Mouse (Mus musculus) right cerebral cortex, postnatal 10 days (tissue): ENCODE data around the gene Baiap2.

ENCODE experiments used
- DNase-seq, 2 experiments: peaks; one replicate each; pipeline ENCODE4 v3.0.0; 2021; ENCODE audit warnings: low spot score in 2 of 2

Gene Baiap2

DNA sequence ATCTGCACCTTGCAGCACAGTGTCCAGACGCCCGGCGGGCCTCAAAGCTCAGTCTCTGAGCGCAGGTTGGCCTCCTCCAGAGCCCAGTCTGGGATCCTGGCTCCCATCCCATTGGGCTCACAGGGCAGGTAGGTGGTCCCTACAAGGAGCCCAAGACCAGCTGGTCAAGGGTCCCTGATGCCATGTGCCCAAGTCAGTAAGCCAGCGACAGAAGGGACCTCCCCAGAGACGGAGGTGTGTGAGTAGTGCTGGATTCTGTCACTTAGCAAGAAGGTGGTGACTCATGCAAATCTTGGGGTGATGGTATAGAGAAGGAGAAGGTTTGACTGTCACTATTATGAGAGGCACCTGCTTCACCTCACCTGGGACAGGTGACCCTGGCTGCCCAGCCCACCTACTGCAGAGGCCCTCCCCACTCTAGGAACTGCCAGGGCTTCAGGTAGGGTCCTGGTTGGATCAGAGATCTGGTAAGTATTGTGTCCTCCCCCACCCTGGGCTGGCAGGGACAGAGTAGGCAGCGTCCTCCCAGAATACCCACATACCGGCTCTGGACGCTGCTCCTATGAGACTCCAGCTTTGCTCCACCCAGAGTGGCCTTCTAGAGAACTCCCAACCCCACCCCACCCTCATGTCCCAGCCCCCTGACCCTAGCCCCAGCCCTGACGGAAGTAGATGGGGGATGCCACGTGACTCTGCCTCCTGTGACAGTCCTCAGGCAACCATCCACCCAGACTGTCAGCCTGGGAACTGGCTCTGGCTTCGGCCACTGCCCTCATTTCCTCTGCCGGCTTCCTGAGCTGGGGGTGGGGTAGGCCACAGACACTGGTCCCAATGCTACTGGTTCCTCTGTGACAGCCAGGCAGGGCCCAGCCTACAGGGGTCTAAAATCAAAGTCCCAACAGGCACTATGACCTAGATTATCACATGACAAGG, 98.9 kb downstream of the Baiap2 start:
- DNase-seq, result peak; percentile 74 to 82

DNA sequence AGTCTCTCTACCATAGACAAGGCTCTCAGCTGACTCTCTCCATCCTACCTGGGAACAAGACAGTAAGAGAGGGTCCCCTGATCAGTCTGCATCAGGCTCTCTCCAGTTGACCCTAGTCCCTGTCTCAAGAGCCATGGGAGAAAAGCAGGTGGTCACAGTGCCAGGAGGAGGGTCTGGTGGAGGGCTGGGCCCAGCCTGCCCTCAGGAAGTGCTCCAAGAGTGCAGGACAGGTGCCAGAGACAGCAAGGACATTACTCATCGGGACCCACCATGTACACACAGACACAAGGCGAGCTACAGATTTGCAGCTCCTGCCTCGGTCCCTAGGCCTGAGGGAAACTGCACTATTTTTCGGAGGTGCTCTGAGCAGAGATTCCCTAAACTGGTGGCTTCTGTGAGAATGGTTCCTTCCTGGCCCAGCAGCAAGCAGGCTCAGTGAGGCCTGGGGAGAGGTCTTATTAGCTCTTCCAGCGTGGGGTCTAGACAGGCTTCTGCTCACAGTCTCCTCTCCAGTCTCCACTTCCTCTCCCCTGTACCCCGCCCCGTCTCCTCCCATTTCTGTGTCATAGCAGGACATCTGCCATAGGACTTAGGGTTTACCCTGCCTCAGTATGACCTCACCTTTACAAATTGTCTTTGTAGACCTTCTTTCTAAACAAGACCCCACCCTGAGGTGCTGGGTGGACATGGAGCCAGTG, 99.7 kb downstream of the Baiap2 start:
- no peak for DNase-seq

DNA sequence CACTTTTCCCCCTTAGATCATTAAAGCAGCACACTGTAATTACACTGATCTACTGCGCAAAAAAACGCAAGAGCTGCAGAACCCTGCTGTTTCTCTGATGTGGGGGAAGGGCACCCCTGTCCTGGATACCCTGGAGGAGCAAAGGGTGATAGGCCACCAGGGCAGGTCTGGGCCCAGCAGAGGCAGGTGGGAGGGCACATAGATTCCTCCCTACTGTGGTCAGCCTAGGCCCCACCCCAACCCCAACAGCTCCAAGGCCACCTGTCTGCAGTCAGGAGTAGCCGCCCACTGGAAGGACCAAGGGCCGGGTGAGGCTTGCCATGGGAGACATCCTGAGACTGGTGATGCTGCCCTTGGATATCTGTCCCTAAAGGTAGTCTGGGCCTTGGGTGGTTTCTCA, 102.8 kb downstream of the Baiap2 start:
- no peak for DNase-seq

DNA sequence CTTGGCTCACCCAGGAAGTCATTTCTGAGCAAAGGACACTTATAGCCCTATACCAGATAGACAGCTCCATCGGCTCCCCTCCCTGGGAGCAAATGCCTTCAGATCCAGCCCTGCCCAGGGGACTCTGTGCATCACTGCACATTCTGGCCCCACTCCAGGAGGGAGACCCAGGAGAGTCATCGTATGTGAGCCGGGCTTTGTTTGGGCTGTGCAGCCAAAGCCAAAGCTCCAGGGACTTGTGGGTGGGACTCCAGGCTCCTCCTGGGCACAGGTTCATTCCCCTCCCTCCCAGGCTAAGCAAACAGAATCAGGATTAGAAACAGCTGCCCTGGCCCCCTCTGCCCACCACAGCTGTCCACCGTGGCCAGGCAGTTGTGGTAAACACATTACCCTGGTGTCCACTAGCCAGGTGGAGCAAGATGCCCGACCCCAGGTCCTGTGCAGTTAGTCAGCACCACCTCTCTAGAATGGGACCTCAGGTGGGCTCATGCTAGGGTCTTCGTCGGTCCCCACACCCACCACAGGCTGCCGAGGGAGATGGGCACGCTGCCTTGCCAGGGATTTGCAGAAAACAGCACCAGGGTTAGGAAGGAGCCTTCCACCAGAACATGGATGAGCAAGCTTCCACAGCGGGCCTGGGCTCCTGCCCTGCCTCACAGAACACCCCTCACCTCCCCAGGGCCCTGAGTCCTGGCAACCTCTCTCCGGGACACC, 103.4 kb downstream of the Baiap2 start:
- peak; percentile 76 to 80 for DNase-seq

DNA sequence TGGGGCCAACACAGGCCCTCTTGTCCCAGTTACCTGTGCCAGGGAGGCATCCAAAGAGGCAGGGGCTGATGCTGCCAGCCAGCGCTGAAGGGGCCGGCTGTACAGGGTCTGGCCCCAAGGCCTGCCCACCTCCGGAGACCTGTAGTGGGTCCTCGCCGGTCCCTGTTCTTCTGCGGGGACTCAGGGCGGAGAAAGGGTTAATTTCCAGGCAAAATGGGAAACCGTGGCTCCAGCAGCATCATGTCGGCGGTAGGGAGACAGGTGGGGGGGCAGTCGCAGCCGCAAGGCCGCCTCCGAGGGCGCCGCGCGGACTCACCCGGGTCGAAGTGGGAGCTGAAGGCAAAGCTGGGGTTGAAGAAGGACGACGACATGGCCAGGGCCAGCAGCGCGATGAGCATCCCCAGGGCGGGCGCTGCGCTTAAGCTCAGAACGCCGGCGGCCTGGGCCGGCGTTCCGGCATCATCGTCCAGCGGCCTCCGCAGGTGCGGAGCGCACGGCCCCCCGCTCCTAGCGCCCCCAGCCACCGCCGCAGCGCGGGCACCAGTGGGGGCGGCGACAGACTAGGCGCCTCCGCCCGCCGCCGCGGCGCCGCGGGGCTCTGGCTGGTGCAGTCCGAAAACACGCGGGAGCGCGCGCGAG, 104.1 kb downstream of the Baiap2 start, which contains the start of gene Aatk:
TSS of gene Aatk (minus strand) at position 615 of the 639 bp plus-strand sequence.
- peak in 1 of 2 experiments; percentile 62 for DNase-seq

DNA sequence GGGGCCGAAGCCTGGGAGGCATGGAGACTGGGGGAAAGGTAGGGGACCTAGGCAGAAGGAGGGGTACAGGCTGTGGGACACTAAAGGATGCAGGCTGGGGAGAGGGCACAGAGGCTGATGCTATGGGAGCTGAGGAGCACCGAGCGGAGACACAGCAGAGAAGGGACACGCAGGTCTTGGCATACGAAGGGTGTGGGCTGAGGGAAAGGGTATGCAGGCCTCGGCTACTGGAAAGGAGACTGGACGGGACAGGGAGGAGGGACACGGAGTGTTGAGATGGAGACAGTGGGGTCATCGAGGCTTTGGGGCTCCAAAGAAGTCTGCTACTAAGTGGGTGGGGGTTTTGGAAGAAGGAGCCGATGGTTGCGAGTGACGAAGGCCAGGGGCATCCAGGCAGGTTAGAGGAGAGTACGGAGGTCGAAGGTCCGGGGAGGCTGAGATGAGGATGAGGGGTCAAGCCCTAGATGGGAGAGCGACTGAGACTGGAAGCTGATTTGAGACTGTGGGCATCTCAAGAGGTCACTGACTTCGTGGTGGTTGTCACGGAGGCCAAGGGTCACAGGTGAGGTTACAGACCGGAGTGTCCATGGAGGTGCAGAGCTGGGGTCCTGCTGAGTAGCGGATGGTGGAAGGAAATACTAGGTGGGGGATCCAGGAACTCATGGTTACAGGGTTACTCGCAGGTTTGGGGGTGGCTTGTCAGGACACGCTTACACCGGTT, 105.1 kb downstream of the Baiap2 start:
- no peak for DNase-seq

DNA sequence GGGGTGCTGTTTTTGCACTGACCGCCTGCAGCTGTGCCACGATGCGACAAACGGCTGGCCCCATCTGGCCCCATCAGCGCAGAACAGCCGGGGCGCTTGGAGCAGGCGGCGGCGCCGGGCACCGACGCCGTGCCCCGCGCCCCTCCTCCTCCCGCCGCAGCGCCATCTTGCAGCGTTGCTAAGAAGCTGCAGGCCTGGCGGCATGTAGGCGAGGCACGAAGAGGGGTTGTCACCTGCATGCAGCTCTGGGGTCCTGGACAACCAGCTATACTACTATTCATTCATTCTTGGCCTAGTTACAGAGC, 105.6 kb downstream of the Baiap2 start:
- peak; percentile 75 to 83 for DNase-seq

DNA sequence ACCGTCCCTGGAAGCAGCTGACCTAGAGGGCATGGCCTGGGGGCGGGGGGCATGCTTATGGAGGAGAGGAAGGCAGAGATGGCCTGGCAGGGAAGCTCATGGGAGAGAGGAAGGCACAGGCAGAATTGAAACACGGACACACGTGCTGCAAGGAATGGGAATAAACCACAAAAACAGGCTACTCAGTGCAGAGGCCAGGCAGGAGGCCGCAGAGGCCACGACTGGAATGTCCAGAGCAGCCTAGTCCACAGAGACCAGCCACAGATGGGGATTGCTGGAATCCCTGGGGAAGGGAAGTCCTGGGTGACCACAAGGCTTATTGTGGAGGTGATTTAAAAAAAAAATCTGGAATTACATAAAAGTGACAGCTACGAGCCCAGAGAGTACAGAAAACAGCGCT, 106.5 kb downstream of the Baiap2 start:
- no peak for DNase-seq

DNA sequence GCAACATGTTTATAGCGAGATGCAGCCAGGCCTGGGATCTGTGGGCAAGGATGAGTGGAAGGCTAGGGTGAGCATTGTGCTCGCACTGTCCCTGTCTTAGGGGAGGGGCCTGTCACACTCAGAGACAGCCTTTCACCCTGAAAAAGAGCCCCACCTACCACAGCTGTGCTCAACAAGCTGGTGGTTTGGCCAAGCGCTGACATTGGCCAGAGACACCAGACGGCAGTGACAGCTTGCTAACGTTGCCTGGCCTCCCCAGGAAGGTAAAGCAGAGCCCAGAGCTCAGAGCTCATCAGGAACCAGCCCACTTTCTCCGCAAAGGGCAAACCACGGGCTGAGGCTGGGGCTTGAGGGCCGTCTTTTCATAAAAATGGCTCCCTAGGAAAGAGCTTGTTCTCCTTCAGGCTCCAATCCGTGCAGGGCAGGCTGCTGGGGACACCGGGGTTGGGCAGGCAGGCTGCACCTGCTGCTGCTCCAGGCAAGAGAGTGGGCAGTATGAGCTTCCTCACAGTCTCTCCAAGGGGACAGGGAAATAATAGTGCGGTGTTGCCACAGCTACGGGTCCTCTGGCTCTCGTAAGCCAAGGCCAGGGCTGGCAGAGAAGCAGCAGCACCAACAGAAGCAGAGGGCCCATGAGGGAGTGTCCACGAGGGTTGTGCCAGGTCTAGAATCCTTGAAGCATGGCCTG, 108.7 kb downstream of the Baiap2 start:
- DNase-seq, result no peak

DNA sequence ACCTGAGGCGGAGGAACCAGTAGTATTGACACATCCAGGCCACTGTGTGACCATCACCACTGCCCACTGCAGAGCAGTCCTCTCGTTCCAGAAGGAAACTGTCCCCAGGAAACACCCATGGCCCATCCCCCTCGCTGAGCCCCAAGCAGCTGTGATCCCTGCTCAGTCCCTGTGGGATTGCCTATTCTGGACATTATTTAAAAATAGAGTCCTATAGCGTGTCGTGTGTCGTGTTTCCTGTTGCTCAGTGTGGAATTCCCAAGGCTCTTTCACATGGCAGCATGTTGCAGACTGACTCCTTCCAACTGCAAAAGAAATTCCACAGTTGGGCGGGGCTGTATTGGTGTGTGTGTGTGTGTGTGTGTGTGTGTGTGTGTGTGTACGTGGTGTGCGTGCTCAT, 109.7 kb downstream of the Baiap2 start:
- DNase-seq, result no peak

DNA sequence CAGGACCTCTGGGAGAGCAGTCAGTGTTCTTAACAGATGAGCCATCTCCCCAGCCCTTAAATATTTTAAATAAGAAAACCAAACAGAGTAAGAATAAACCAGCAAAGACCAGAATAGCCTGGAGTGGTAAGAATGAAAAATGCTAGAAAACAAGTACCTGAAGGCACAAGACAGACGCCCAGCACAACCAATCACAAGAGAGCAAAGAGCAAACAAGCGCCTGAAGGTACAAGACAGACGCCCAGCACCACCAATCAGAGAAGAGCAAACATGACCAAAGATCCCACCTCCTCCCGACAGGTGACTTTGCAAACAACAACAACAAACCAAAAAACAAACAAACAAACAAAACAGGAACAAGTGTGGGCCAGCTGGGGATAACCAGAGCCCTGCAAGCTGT, 111.3 kb downstream of the Baiap2 start:
- no peak for DNase-seq

DNA sequence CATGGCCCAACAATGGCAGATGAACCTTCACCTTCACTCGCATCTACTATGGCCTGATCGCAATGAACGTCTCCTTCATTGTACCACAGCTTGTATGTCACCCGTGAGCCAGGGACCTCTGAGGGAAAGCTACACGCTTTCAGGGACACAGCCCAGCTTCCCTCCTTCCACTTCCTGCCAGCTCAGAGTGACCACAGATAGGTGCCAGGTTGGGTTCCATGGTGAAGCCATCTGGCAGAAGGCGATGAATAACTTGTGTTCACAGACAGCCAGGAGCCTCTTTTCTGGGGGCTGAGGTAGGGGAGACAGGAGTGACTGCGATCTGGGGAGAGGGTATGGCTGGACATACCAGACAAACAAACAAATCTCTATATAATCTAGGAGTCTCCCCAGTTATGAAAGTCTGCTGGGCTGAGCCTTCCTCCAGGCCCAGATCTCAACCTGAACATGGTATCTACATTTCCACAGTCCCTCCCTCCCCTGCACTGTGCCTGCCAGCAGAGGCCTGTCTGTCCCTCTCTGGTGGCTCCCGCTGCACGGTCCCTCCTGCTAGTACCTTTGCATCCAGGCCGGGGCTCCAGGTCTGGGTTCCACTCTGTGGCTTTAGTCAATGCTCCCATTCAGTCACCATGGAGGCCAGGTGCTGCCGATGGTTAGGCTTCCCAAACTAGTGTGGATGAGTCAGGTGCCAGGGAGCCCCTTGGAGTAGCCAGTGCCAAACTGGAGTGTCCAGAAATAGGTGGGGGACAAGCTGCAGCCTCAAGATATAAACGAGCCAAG, 113.6 kb downstream of the Baiap2 start:
- no peak for DNase-seq
